Mouse (Mus musculus) naive thymus-derived CD4-positive, alpha-beta T cell, adult 5 months (primary cell): ENCODE results near the gene Gng5. TPM values are rescaled to one million over a fixed set of nuclear protein-coding genes. Genes with fewer than 3 reads are reported as not detected.

Source experiments
- polyA plus RNA-seq: library from polyadenylated mRNA; unstranded; fragments of 100-300 nt; shearing (Covaris generic); gene quantifications from one replicate; pipeline ENCODE4 v1.2.1, GENCODE M21; 2017

Gene Gng5
- polyA plus RNA-seq = 402 TPM

DNA sequence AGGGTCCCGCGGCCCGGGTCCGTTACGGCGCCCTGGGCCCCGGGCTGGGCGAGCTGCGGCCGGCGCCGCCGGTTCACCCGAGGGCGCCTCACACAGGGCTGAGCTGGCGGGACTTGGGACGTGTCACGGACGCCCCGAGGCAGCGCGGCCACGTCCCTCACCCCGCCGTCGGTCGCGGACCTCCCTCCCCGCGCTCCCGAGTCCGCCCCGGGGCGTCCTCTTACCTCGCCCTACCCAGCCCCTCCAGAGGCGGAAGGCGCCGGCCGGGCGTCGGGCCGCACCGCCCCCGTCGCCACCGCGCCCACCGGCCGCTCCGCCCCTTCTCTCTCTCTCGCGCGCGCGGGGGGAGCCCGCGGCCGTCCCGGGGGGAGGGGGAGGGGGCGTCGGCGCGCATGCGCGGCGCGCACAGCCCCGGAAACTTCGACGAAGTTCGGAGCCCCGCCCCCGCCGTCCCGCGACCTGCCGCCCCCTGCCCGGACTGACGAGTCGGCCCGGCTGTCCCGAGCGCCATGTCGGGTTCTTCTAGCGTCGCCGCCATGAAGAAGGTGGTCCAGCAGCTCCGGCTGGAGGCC, at the start of gene Gng5, which contains the start of gene Spata1:
TSS of gene Gng5 (plus strand) at position 377 of the 572 bp plus-strand sequence.
TSS of gene Spata1 (minus strand) at position 323 of the 572 bp plus-strand sequence.

DNA sequence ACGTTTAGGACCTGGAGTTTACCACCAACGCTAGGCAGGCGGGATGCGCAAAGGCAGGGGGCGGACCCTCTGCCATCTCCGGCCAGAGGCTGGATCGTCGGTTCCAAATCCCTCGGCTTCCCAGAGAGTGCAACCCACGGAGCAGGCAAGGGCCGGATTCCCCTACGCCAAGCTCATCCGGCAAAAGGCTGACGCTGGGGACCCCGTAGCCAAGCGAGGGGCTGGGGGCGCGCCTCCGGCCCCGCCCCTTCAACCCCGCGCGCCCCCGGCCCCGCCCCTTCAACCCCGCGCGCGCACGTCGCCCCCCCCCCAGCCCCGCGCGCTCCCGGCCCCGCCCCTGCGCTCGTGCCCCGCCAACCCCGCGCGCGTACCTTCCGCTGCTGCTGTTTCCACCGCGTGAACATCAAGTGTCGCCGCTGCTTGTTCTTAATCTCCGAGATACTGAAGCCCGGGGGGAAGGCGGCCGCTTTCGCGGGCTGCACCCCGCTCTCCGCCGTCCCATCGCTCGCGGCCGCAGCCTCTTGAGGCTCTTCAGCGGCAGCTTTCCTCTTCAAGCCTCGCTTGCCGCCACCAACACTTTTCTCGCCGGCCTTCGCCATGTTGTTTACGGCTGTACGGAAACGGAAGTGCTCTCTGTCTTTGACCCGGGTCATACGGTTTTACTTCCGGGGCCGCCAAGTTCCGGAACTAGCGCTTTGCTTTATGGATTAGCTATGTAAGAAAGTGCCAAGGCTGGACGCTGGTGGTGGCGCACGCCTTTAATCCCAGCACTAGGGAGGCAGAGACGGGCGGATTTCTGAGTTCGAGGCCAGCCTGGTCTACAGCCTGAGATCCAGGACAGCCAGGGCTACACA, 21.4 kb downstream of the Gng5 start, which contains the start of gene Rpf1:
TSS of gene Rpf1 (minus strand) at position 632 of the 854 bp plus-strand sequence.

Other genes starting within 250 kb of the Gng5 start
- 4.4 TPM for gene Ssx2ip, start 95.2 kb upstream of the Gng5 start, polyA plus RNA-seq
- gene Ctbs, start 50.0 kb upstream of the Gng5 start, polyA plus RNA-seq = 3.4 TPM
- 10.2 TPM for gene Spata1, start 54 bp upstream of the Gng5 start, polyA plus RNA-seq
- 103 TPM for gene Rpf1, start 21.6 kb downstream of the Gng5 start, polyA plus RNA-seq
- gene Uox, start 70.6 kb downstream of the Gng5 start, polyA plus RNA-seq = not detected
- gene Dnase2b, start 115.8 kb downstream of the Gng5 start, polyA plus RNA-seq = not detected
- not detected for gene 4930503B20Rik, start 151.5 kb downstream of the Gng5 start, polyA plus RNA-seq
- gene Samd13, start 185.8 kb downstream of the Gng5 start, polyA plus RNA-seq = 0.81 TPM